Mouse (Mus musculus) kidney, adult 2 months (tissue): ENCODE data around the gene Taf3.

ENCODE experiments used
- CTCF ChIP-seq: fragments of 200-500 bp; conservative IDR thresholded peaks from 2 replicates; pipeline ENCODE4 v1.5.1; 2011; ENCODE audit warnings: low read depth, mild to moderate bottlenecking, control low read depth, low read length, moderate library complexity, mixed read lengths; ENCODE audit not compliant: insufficient read depth, insufficient read length
- POLR2A ChIP-seq: fragments of 200-500 bp; IDR thresholded peaks from one replicate; pipeline ENCODE4 v1.6.1; 2011; ENCODE audit warnings: low read depth, low read length, control low read depth

GRCm38 (mm10) chr2:9893272-9893953, 155.0 kb downstream of the Taf3 start:
- TF ChIP-seq POLR2A (no peak), CTCF (no peak)
